Comparison of ENCODE assay signal across 30 mouse cellular contexts in genomic region chr12:72979236-72979635, GRCm38 (mm10). TPM values are rescaled to one million over a fixed set of nuclear protein-coding genes. Genes with fewer than 3 reads are reported as not detected.
A peak's percentile ranks its signal among the peaks of the same experiment; 100 is the strongest.
DNase-seq lines count a peak whose midpoint lies in the region; ATAC-seq and TF ChIP-seq lines count a peak whose summit lies in the region.
"Had no signal": no experiment of that assay in that cellular context is flagged by ENCODE, and none has a peak within 500 bp of the region (broad histone marks: within the 10 kb centered on the region; RNA-seq: fewer than 3 reads in every experiment).

No protein-coding gene starts in this region.

- TF ChIP-seq CTCF in liver, embryonic 14.5 days (IDR thresholded peaks at IDR 0.05; ENCODE audit: low read depth) = no peak
- no peak for TF ChIP-seq CTCF in liver, postnatal 0 days (IDR thresholded peaks at IDR 0.05; ENCODE audit: low read depth)

- H3K9ac ChIP-seq in liver, embryonic 11.5 days (ENCODE audit: low read depth, low read length) = no peak overlapping the region
- no peak overlapping the region for H3K9ac ChIP-seq in liver, embryonic 14.5 days (replicated peaks)
- no peak overlapping the region for H3K9ac ChIP-seq in liver, postnatal 0 days (replicated peaks)
- no peak overlapping the region for H3K9ac ChIP-seq in intestine, embryonic 15.5 days
- H3K9ac ChIP-seq: heart, embryonic 12.5 days; heart, embryonic 15.5 days; hindbrain, embryonic 13.5 days had no signal

- no peak overlapping the region for H3K4me2 ChIP-seq in liver, embryonic 11.5 days
- H3K4me2 ChIP-seq in liver, embryonic 14.5 days (ENCODE audit: low read depth) = no peak overlapping the region
- no peak overlapping the region for H3K4me2 ChIP-seq in liver, postnatal 0 days (ENCODE audit: low read depth, low read length)
- H3K4me2 ChIP-seq in intestine, embryonic 15.5 days (replicated peaks) = no peak overlapping the region
- H3K4me2 ChIP-seq: heart, embryonic 12.5 days; heart, embryonic 15.5 days; hindbrain, embryonic 13.5 days had no signal

- no peak overlapping the region for H3K27ac ChIP-seq in liver, embryonic 11.5 days (ENCODE audit: low read depth, low read length)
- H3K27ac ChIP-seq in liver, embryonic 14.5 days = no peak overlapping the region
- H3K27ac ChIP-seq in liver, postnatal 0 days (ENCODE audit: low read depth) = no peak overlapping the region
- no peak overlapping the region for H3K27ac ChIP-seq in intestine, embryonic 15.5 days
- H3K27ac ChIP-seq: forebrain, embryonic 10.5 days; heart, embryonic 15.5 days; hindbrain, embryonic 10.5 days; hindbrain, embryonic 13.5 days had no signal

- no peaks in the 10 kb centered on the region for H3K9me3 ChIP-seq in liver, embryonic 11.5 days (ENCODE audit: control insufficient read depth, low read length)
- no peaks in the 10 kb centered on the region for H3K9me3 ChIP-seq in liver, embryonic 14.5 days (ENCODE audit: control insufficient read depth, low read length)
- H3K9me3 ChIP-seq in liver, postnatal 0 days (ENCODE audit: low read length) = no peaks in the 10 kb centered on the region
- no peaks in the 10 kb centered on the region for H3K9me3 ChIP-seq in intestine, embryonic 15.5 days
- H3K9me3 ChIP-seq: forebrain, embryonic 10.5 days; heart, embryonic 12.5 days; heart, embryonic 15.5 days; hindbrain, embryonic 10.5 days; hindbrain, embryonic 13.5 days had no signal

- H3K4me1 ChIP-seq in liver, embryonic 11.5 days (replicated peaks; ENCODE audit: control insufficient read depth, insufficient read depth, low read length) = peaks cover 2% of the 10 kb centered on the region; the same call in 1 of the 2 replicates
- H3K4me1 ChIP-seq in liver, embryonic 14.5 days (replicated peaks; ENCODE audit: control insufficient read depth in 2 of 2, insufficient read depth in 2 of 2, low read length in 1 of 2) = peaks cover 0 to 3% of the 10 kb centered on the region in 2 experiments; a peak in 1 of 4 replicates
- 0 out of 2 replicates have a peak, but pooled peaks cover 3% of the 10 kb centered on the region for H3K4me1 ChIP-seq in liver, postnatal 0 days (ENCODE audit: insufficient read depth)
- 0 out of 2 replicates have a peak, but pooled peaks cover 3% of the 10 kb centered on the region for H3K4me1 ChIP-seq in intestine, embryonic 15.5 days (replicated peaks)
- H3K4me1 ChIP-seq: hindbrain, embryonic 13.5 days had no signal

- no peaks in the 10 kb centered on the region for H3K27me3 ChIP-seq in liver, embryonic 11.5 days (replicated peaks; ENCODE audit: control insufficient read depth, insufficient read depth, low read length)
- no peaks in the 10 kb centered on the region for H3K27me3 ChIP-seq in liver, embryonic 14.5 days (ENCODE audit: control insufficient read depth, insufficient read depth, low read length)
- H3K27me3 ChIP-seq in liver, postnatal 0 days (ENCODE audit: insufficient read depth, low read length) = no peaks in the 10 kb centered on the region
- no peaks in the 10 kb centered on the region for H3K27me3 ChIP-seq in intestine, embryonic 15.5 days (replicated peaks)
- H3K27me3 ChIP-seq: heart, embryonic 12.5 days had no signal

- DNase-seq in liver, embryonic 11.5 days (ENCODE audit: low spot score) = no peak
- no peak for DNase-seq in liver
- no peak for DNase-seq in liver, embryonic 14.5 days (ENCODE audit: low read depth in 3 of 3, low spot score in 3 of 3)
- no peak for DNase-seq in liver, postnatal 0 days
- DNase-seq in spleen, postnatal 4 days (ENCODE audit: low spot score in 2 of 2) = no peak
- no peak for DNase-seq in layer of hippocampus, adult 18-20 months (ENCODE audit: low spot score in 2 of 2)
- DNase-seq in lung, postnatal 25 days (ENCODE audit: low spot score) = no peak
- DNase-seq: adrenal gland, postnatal 10 days; adrenal gland, postnatal 36 days; cerebellum, adult 18-20 months; cerebellum, adult 9-10 months; cerebellum, postnatal 14 days; embryo, embryonic 11 days; gastrocnemius, postnatal 25 days; heart, adult 18-20 months; heart, postnatal 10 days; heart, postnatal 36 days had no signal

- peak; percentile 37; the same call in 1 of the 2 replicates for TF ChIP-seq EP300 in liver, embryonic 14.5 days (IDR thresholded peaks at IDR 0.05; ENCODE audit: low read depth)
- no peak for TF ChIP-seq EP300 in liver, postnatal 0 days (IDR thresholded peaks at IDR 0.05; ENCODE audit: low read depth)

- no peaks in the 10 kb centered on the region for H3K36me3 ChIP-seq in liver, embryonic 11.5 days (ENCODE audit: control insufficient read depth, insufficient read depth, low read length)
- no peaks in the 10 kb centered on the region for H3K36me3 ChIP-seq in liver, embryonic 14.5 days (replicated peaks; ENCODE audit: control insufficient read depth, insufficient read depth, low read depth)
- no peaks in the 10 kb centered on the region for H3K36me3 ChIP-seq in liver, postnatal 0 days (replicated peaks; ENCODE audit: insufficient read depth, low read length)
- no peaks in the 10 kb centered on the region for H3K36me3 ChIP-seq in intestine, embryonic 15.5 days
- H3K36me3 ChIP-seq: forebrain, embryonic 10.5 days; heart, embryonic 12.5 days; heart, embryonic 15.5 days; hindbrain, embryonic 10.5 days; hindbrain, embryonic 13.5 days had no signal

- H3K4me3 ChIP-seq in liver, embryonic 11.5 days (ENCODE audit: low read depth, low read length) = no peak overlapping the region
- H3K4me3 ChIP-seq in liver, embryonic 14.5 days (ENCODE audit: insufficient read depth in 1 of 2, low read depth in 2 of 2, low read length in 2 of 2) = no peak overlapping the region
- no peak overlapping the region for H3K4me3 ChIP-seq in liver, postnatal 0 days (ENCODE audit: low read depth, low read length)
- H3K4me3 ChIP-seq in intestine, embryonic 15.5 days (replicated peaks) = no peak overlapping the region
- H3K4me3 ChIP-seq: forebrain, embryonic 10.5 days; heart, embryonic 12.5 days; heart, embryonic 15.5 days; hindbrain, embryonic 10.5 days; hindbrain, embryonic 13.5 days had no signal

- peak; percentile 73 for ATAC-seq in liver, embryonic 11.5 days (replicated peaks; ENCODE audit: low FRiP score)
- ATAC-seq in liver, embryonic 14.5 days (ENCODE audit: insufficient read depth) = peak; percentile 67; the same call in 1 of the 2 replicates
- peak; percentile 44 for ATAC-seq in liver, postnatal 0 days
- ATAC-seq in intestine, embryonic 15.5 days = no peak
- ATAC-seq: forebrain, embryonic 14.5 days; hindbrain, embryonic 16.5 days; Patski had no signal

- WGBS in liver, embryonic 11.5 days = 36% methylated on average over 5 of the region's 5 CpGs
- 13% methylated on average over 5 of the region's 5 CpGs for WGBS in liver, embryonic 14.5 days (ENCODE audit: insufficient replicate concordance)
- WGBS in liver, postnatal 0 days (ENCODE audit: insufficient replicate concordance) = 48% methylated on average over 5 of the region's 5 CpGs
- WGBS in intestine, embryonic 15.5 days = 70% methylated on average over 5 of the region's 5 CpGs

RNA-seq across cellular contexts. Expression of gene 4930447C04Rik, which starts 38.7 kb away (rescaled TPM):
- 3.1 and 3.5 TPM in 2 replicates for polyA plus RNA-seq in liver, embryonic 11.5 days (2014; fragmentation: Nextera tagmentation; extraction: Ambion mirVana)
- 0.28 and 0.84 TPM in 2 replicates for polyA plus RNA-seq in liver, embryonic 14.5 days (2012; rRNA removed)
- 0.09 and 0.23 TPM in 2 replicates for polyA plus RNA-seq in liver, embryonic 14.5 days (2014; fragmentation: Nextera tagmentation; extraction: Ambion mirVana)
- polyA plus RNA-seq in liver, postnatal 0 days (2015; fragmentation: Nextera tagmentation; extraction: Ambion mirVana) = 0.07 and 0.14 TPM in 2 replicates
- 1 to 10 TPM; 4.0 to 5.9 TPM for total RNA-seq in layer of hippocampus, adult 18-20 months (2021)
- 1.1 and 1.7 TPM in 2 replicates for polyA plus RNA-seq in intestine, embryonic 15.5 days (2015; fragmentation: Nextera tagmentation; extraction: Ambion mirVana)
- polyA plus RNA-seq: Patski had no signal

RNA-seq across cellular contexts. Expression of gene Six6, which starts 39.5 kb away (rescaled TPM):
- not detected in 2 replicates for polyA plus RNA-seq in liver, embryonic 11.5 days (2014; fragmentation: Nextera tagmentation; extraction: Ambion mirVana)
- not detected in 2 replicates for polyA plus RNA-seq in liver, embryonic 14.5 days (2012; rRNA removed)
- polyA plus RNA-seq in liver, embryonic 14.5 days (2014; fragmentation: Nextera tagmentation; extraction: Ambion mirVana) = not detected in 2 replicates
- not detected in 2 replicates for polyA plus RNA-seq in liver, postnatal 0 days (2015; fragmentation: Nextera tagmentation; extraction: Ambion mirVana)
- total RNA-seq in layer of hippocampus, adult 18-20 months (2021) = not detected
- not detected in 2 replicates for polyA plus RNA-seq in intestine, embryonic 15.5 days (2015; fragmentation: Nextera tagmentation; extraction: Ambion mirVana)
- total RNA-seq: adrenal gland, adult 18-20 months; adrenal gland, postnatal 10 days; adrenal gland, postnatal 36 days; ES-E14; gastrocnemius, adult 8-10 months; gastrocnemius, postnatal 25 days; heart, adult 18-20 months; heart, postnatal 10 days; heart, postnatal 36 days had no signal
- polyA plus RNA-seq: gonadal fat pad, adult 2 months; heart, embryonic 12.5 days; heart, embryonic 15.5 days; hindbrain, embryonic 13.5 days; hindbrain, embryonic 16.5 days; Patski had no signal
